Mouse (Mus musculus): Measurements from ENCODE around the gene Gm10271. TPM values are rescaled to one million over a fixed set of nuclear protein-coding genes. Genes with fewer than 3 reads are reported as not detected.

Gm10271 gene
- total RNA-seq, 2 experiments from 2014 or later, result not detected

GRCm38 (mm10) chr10:116944940-116945339, 27.5 kb downstream of the Gm10271 start:
- intact Hi-C loops (cut with DNase I; ENCODE audit: low total_unique reads), result no loop called here
- no peak for DNase-seq

- intact Hi-C loops (cut with DNase I; ENCODE audit: low total_unique reads), result no loop called here
- no peak for DNase-seq
Observed at GRCm38 (mm10) chr10:116944144-116944543, 28.3 kb downstream of the Gm10271 start.

- no peak for DNase-seq
- intact Hi-C loops (cut with DNase I; ENCODE audit: low total_unique reads), result no loop called here
Observed at GRCm38 (mm10) chr10:116943025-116943424, 29.4 kb downstream of the Gm10271 start.

GRCm38 (mm10) chr10:116935028-116935427, 37.4 kb downstream of the Gm10271 start:
- DNase-seq, result no peak

DNA sequence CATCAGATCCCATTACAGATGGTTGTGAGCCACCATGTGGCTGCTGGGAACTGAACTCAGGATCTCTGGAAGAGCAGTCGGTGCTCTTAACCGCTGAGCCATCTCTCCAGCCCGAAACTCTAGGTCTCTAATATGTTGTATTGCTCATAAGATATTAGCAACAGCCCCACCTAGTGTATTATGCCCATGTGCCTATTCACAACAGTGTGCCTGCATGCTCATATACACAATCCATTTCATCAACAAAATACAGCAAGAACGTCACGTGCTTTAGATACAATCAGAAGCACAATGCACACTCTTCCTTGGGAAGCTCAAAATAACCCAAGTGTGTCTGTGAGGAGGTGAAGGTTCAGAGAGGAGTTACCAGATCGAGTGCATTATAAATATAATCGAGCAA, 38.6 kb downstream of the Gm10271 start:
- no peak for DNase-seq
- intact Hi-C loops (cut with DNase I; ENCODE audit: low total_unique reads), result no loop called here

More at GRCm38 (mm10) chr10:116935028-116935427, 37.4 kb downstream of the Gm10271 start:
- intact Hi-C loops (cut with DNase I; ENCODE audit: low total_unique reads), result no loop called here

- intact Hi-C loops (cut with DNase I; ENCODE audit: low total_unique reads), result no loop called here
- no peak for DNase-seq
Observed at GRCm38 (mm10) chr10:116932418-116932817, 40.0 kb downstream of the Gm10271 start.

GRCm38 (mm10) chr10:116931497-116932179, 40.8 kb downstream of the Gm10271 start:
- no peak for DNase-seq
- intact Hi-C loops (cut with DNase I; ENCODE audit: low total_unique reads), result no loop called here

DNA sequence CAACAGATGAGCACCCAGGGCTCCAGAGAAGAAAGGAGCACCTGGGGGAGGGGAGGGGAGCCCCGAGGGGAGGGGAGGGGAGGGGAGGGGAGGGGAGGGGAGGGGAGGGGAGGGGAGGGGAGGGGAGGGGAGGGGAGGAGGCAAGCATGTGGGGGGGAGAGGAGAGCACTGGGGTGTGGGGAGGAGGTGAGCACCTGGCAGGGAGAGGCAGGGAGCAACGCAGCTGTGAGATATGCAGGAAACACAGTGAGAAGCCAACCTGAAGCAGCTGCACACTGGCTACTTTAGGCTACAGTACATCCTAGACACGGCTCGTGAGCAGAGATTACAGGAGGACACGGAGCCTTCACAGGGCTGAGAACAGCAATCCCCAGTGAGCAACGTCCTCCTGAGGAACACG, 41.5 kb downstream of the Gm10271 start:
- DNase-seq, result no peak
- intact Hi-C loops (cut with DNase I; ENCODE audit: low total_unique reads), result no loop called here

DNA sequence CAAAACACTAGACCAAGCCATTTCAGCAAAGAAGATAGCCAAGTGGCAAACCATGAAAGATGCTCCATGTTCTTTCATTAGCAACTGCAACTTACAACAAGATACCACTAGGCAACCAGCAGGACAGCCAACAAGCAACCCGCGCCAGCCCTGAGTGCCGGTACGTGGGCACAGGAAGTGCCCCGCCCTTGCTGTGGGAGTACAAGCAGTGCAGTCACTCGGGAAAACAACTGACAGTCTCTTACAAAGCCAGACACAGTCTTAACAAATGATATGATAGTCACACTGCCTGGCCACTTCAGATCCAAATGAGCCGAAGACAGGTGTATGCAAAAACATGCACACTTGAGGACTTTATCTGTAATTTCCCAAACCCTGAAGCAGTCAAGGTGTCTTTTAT, 41.9 kb downstream of the Gm10271 start:
- intact Hi-C loops (cut with DNase I; ENCODE audit: low total_unique reads), result no loop called here
- DNase-seq, result no peak

DNA sequence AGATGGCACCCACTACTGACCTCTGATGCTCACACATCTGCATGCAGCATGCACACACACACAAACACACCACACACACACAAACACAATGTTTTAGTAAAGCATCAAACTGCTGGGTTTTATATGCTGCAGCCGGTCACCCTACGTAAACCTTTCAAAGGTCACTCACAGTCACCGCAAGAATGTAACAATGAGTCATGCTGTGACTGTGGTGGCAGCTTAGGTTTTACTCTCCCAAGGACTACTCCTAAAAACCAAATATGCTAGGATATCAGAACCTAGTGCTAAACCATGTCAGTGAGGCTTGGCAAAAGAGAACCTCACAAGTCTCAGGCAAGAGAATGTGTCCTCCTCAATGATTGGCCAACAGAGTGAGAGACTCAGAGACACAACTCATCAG, 43.6 kb downstream of the Gm10271 start:
- DNase-seq, result no peak
- intact Hi-C loops (cut with DNase I; ENCODE audit: low total_unique reads), result no loop called here

- DNase-seq, result no peak
- intact Hi-C loops (cut with DNase I; ENCODE audit: low total_unique reads), result no loop called here
Observed at GRCm38 (mm10) chr10:116926428-116927113, 45.8 kb downstream of the Gm10271 start.

DNA sequence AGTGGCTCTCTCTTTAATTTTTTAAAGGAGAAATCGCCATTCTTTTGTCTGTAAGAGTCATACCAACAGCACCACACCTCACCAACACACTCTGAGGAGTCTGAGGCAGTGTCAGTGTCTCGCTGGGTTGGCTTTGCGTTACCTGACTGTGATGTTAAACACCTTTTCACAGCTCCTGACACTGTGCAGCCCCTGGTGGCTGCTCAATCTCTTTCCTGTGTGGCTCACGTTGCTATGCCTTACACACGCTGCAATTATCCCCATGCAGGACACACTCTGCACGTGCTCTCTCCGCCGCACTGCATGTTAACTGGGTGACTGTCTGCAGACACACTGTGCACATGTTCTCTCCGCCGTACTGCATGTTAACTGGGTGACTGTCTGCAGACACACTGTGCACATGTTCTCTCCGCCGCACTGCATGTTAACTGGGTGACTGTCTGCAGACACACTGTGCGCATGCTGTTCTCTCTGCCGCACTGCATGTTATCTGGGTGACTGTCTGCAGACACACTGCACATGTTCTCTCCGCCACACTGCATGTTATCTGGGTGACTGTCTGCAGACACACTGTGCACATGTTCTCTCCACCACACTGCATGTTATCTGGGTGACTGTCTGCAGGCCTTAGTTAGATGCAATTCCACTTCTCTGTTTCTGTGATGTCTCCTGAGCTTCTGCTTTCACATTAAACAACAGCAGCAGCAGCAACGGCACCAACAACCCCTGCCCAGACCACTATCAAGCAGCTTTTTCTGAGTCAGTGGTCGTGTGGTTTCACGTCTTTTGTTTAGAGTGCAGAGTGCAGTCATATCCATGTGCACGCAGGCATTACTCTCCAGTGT, 48.5 kb downstream of the Gm10271 start:
- DNase-seq, result no peak
- intact Hi-C loops (cut with DNase I; ENCODE audit: low total_unique reads), result no loop called here

DNA sequence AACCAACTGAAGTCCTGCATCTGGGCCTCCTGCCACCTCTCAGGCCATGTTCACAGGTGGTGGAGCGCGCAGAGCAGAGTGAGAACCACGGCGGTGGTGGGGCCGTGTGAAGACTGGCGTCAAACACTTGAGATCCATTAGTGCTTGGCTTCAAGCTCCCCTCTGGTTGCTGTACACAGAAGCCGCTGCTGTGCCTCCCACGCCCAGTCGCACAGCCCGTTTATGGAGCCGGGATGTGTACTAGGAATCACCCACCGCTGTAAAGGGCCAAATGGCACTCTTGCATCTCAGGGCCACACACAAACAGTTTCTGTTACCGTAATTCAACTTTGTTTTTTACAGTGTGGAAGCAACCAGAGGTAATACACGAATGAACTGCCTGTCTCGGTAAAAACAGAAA, 50.2 kb downstream of the Gm10271 start:
- intact Hi-C loops (cut with DNase I; ENCODE audit: low total_unique reads), result no loop called here
- no peak for DNase-seq

GRCm38 (mm10) chr10:116921416-116921815, 51.0 kb downstream of the Gm10271 start:
- intact Hi-C loops (cut with DNase I; ENCODE audit: low total_unique reads), result no loop called here
- no peak for DNase-seq

GRCm38 (mm10) chr10:116920641-116921040, 51.8 kb downstream of the Gm10271 start:
- intact Hi-C loops (cut with DNase I; ENCODE audit: low total_unique reads), result no loop called here
- no peak for DNase-seq

DNA sequence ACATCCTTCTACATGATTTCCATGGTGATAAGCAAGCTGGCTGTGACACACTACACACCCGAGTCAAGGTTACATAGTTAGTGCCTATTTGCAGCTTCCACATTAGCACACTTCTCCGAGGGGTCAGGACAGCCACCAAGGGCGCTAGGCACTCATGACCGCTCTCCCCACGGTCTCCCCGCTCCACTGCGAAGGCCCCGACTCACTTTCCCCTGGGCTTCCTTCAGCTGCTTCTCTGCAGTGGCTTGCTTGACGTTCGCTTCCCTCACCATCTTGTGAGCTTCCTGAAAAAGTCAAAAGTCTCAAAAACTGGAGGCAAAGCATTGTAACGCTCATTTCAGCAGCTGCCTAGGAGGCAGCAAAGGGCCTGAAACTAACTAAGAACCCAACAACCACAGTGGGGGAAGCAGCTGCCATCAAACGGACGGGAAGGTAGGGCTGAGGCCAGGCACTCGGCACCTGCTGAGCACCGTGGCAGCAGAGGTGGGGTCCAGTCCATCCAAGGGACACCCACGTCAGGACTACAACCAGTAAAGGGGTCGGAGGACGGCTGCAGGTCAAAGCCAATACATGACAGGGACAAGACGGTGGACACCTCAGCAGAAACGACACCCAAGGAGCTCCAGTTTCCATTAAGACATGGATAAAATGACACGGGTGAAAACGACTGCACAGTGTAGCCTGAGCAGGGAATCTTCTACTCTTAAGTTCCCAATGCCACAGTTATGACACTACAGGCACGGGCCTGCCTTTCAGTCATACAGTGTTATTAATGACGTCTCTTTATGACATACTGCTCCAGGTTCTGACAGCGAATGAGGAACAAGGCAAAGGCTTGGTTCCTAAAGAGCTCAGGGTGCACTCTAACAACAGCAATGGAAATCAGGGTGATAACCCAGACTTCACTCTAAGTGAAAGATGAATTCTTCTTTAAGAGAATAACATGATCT, 52.8 kb downstream of the Gm10271 start:
- DNase-seq, result no peak
- intact Hi-C loops (cut with DNase I; ENCODE audit: low total_unique reads), result no loop called here

DNA sequence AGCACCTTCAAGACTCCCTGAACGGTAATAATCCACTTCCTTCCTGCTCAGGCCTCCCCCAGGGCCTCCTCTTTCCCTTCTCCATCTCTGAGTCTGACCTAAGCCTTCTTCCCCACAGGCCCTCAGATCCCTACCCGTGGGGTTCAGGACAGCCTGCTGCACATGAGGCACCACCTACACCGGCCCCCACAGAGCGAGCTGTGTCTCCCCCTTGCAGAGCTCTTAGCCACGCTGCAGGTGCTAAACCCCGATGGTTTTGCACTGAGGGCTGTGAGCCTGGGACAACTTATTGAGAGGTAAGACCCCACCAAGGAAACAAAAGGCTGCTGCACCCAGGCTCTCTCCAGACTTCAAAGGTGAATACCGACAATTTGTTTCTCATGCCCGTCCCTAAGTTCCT, 55.8 kb downstream of the Gm10271 start:
- DNase-seq, result no peak
- intact Hi-C loops (cut with DNase I; ENCODE audit: low total_unique reads), result no loop called here

GRCm38 (mm10) chr10:116915286-116915685, 57.1 kb downstream of the Gm10271 start:
- intact Hi-C loops (cut with DNase I; ENCODE audit: low total_unique reads), result no loop called here
- no peak for DNase-seq

DNA sequence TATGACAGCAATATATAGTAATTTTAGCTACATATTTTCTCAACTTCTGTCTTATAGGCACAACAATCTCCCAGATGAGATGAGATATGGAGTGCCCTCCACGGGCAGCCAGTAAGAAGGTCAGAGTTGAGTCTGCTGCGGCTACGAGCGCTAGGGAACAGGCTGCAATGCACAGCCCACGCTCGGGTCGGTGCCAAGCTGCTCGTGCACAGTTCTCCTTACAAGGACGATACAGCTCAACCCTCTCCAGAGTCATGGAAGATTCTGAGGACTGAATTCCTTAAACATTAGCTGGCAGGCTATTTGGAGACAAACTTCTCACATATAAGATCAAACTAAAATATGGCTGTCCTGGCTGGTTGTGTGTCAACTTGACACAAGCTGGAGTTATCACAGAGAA, 57.8 kb downstream of the Gm10271 start:
- intact Hi-C loops (cut with DNase I; ENCODE audit: low total_unique reads), result no loop called here
- no peak for DNase-seq

All from gastrocnemius, postnatal 14 days (tissue).